Comparison of ENCODE assay signal across 8 mouse cellular contexts in genomic region chr2:165595676-165596070, GRCm38 (mm10). TPM values are rescaled to one million over a fixed set of nuclear protein-coding genes. Genes with fewer than 3 reads are reported as not detected.
DNase-seq lines count a peak whose midpoint lies in the region; ATAC-seq lines count a peak whose summit lies in the region.
"Had no signal": no experiment of that assay in that cellular context is flagged by ENCODE, and none has a peak within 500 bp of the region (broad histone marks: within the 10 kb centered on the region; RNA-seq: fewer than 3 reads in every experiment).

No protein-coding gene starts in this region.

- H3K4me3 ChIP-seq in lung, embryonic 15.5 days = peak overlapping the region; percentile 53
- H3K4me3 ChIP-seq in forebrain, embryonic 11.5 days (ENCODE audit: low read depth, low read length) = peak overlapping the region; percentile 59
- H3K4me3 ChIP-seq in limb, embryonic 10.5 days = peak overlapping the region; percentile 71
- peak overlapping the region; percentile 62 for H3K4me3 ChIP-seq in stomach, embryonic 16.5 days (replicated peaks; ENCODE audit: low read length)

- no peak overlapping the region for H3K27ac ChIP-seq in lung, embryonic 15.5 days
- no peak overlapping the region for H3K27ac ChIP-seq in forebrain, embryonic 11.5 days (ENCODE audit: low read depth, low read length)
- H3K27ac ChIP-seq in limb, embryonic 10.5 days = peak overlapping the region; percentile 87; the same call in 1 of the 2 replicates
- no peak overlapping the region for H3K27ac ChIP-seq in stomach, embryonic 16.5 days (ENCODE audit: low read length)
- H3K27ac ChIP-seq: liver, embryonic 14.5 days had no signal

- H3K4me2 ChIP-seq in lung, embryonic 15.5 days = peak overlapping the region; percentile 91
- peak overlapping the region; percentile 96 for H3K4me2 ChIP-seq in forebrain, embryonic 11.5 days (ENCODE audit: low read depth, low read length, severe bottlenecking)
- H3K4me2 ChIP-seq in stomach, embryonic 16.5 days (ENCODE audit: low read depth, low read length) = peak overlapping the region; percentile 66

- WGBS in lung, embryonic 15.5 days = 7% methylated on average over 13 of the region's 13 CpGs
- 2% methylated on average over 13 of the region's 13 CpGs for WGBS in forebrain, embryonic 11.5 days
- 3% methylated on average over 13 of the region's 13 CpGs for WGBS in limb, embryonic 10.5 days
- 8% methylated on average over 13 of the region's 13 CpGs for WGBS in stomach, embryonic 16.5 days

- H3K27me3 ChIP-seq in lung, embryonic 15.5 days = peaks cover 69% of the 10 kb centered on the region
- peaks cover 24% of the 10 kb centered on the region for H3K27me3 ChIP-seq in forebrain, embryonic 11.5 days (ENCODE audit: control insufficient read depth, insufficient read depth, low read length)
- peaks cover 77% of the 10 kb centered on the region for H3K27me3 ChIP-seq in limb, embryonic 10.5 days (ENCODE audit: low read depth, poor library complexity, severe bottlenecking)
- peaks cover 20% of the 10 kb centered on the region for H3K27me3 ChIP-seq in stomach, embryonic 16.5 days (ENCODE audit: control insufficient read depth, insufficient read depth, low read length)

- no peaks in the 10 kb centered on the region for H3K36me3 ChIP-seq in lung, embryonic 15.5 days
- H3K36me3 ChIP-seq in forebrain, embryonic 11.5 days (ENCODE audit: control insufficient read depth, insufficient read depth, low read length) = no peaks in the 10 kb centered on the region
- H3K36me3 ChIP-seq in limb, embryonic 10.5 days = no peaks in the 10 kb centered on the region
- no peaks in the 10 kb centered on the region for H3K36me3 ChIP-seq in stomach, embryonic 16.5 days (ENCODE audit: control insufficient read depth, insufficient read depth, low read length)

- DNase-seq in lung, postnatal 4 days = no peak
- no peak for DNase-seq in forebrain, embryonic 11.5 days (ENCODE audit: low spot score)
- peak; percentile 64 for DNase-seq in limb, embryonic 10.5 days (ENCODE audit: low spot score)
- DNase-seq in cerebellum, adult 8-10 months = no peak

- no peak for ATAC-seq in lung, embryonic 15.5 days (ENCODE audit: borderline replicate concordance, extremely low read depth, low FRiP score, low TSS enrichment)
- no peak for ATAC-seq in forebrain, embryonic 11.5 days (replicated peaks; ENCODE audit: low FRiP score)
- no peak for ATAC-seq in stomach, embryonic 16.5 days (ENCODE audit: insufficient read depth, low FRiP score)
- no peak for ATAC-seq in erythroblast, adult 5-6 weeks (replicated peaks; ENCODE audit: low FRiP score, poor library complexity, severe bottlenecking)

- H3K9ac ChIP-seq in lung, embryonic 15.5 days = no peak overlapping the region
- peak overlapping the region; percentile 64; the same call in 1 of the 2 replicates for H3K9ac ChIP-seq in forebrain, embryonic 11.5 days (ENCODE audit: low read length)
- peak overlapping the region; percentile 75 for H3K9ac ChIP-seq in stomach, embryonic 16.5 days (ENCODE audit: low read length)
- H3K9ac ChIP-seq: liver, embryonic 14.5 days had no signal

- H3K9me3 ChIP-seq in lung, embryonic 15.5 days = no peaks in the 10 kb centered on the region
- H3K9me3 ChIP-seq in forebrain, embryonic 11.5 days (ENCODE audit: control insufficient read depth, low read length) = no peaks in the 10 kb centered on the region; the same call in 1 of the 2 replicates
- 0 out of 2 replicates have a peak, but pooled peaks cover 2% of the 10 kb centered on the region for H3K9me3 ChIP-seq in limb, embryonic 10.5 days (replicated peaks)
- H3K9me3 ChIP-seq in stomach, embryonic 16.5 days (replicated peaks; ENCODE audit: control insufficient read depth, low read length) = no peaks in the 10 kb centered on the region

- H3K4me1 ChIP-seq in lung, embryonic 15.5 days = peaks cover 21% of the 10 kb centered on the region
- H3K4me1 ChIP-seq in forebrain, embryonic 11.5 days (replicated peaks; ENCODE audit: control insufficient read depth, insufficient read depth, low read length) = peaks cover 11% of the 10 kb centered on the region; the same call in 1 of the 2 replicates
- peaks cover 57% of the 10 kb centered on the region for H3K4me1 ChIP-seq in limb, embryonic 10.5 days
- H3K4me1 ChIP-seq in stomach, embryonic 16.5 days (ENCODE audit: control insufficient read depth, insufficient read depth, low read length) = peaks cover 3% of the 10 kb centered on the region; the same call in 1 of the 2 replicates

RNA-seq across cellular contexts. Expression of gene Eya2, which starts 0.8 kb away (rescaled TPM):
- polyA plus RNA-seq in lung, embryonic 15.5 days (2015; fragmentation: Nextera tagmentation; extraction: Ambion mirVana) = 2.2 and 3.2 TPM in 2 replicates
- polyA plus RNA-seq in forebrain, embryonic 11.5 days (2014; fragmentation: Nextera tagmentation; extraction: Ambion mirVana) = 10.3 TPM in 2 replicates
- 6.9 and 7.7 TPM in 2 replicates for polyA plus RNA-seq in limb, embryonic 10.5 days (2016; fragmentation: Nextera tagmentation; extraction: Ambion mirVana)
- 7.8 and 14.3 TPM in 2 replicates for polyA plus RNA-seq in stomach, embryonic 16.5 days (2015; fragmentation: Nextera tagmentation; extraction: Ambion mirVana)
- not detected in 2 replicates for total RNA-seq in erythroblast, adult 5-6 weeks (2015; ENCODE audit: low replicate concordance)
- total RNA-seq in erythroblast, adult 5-6 weeks (2017; ENCODE audit: low replicate concordance) = 0.09 and 0.28 TPM in 2 replicates
